Mouse (Mus musculus): Measurements from ENCODE around the gene Rad51.
A peak's percentile ranks its signal among the peaks of the same experiment; 100 is the strongest.

DNA sequence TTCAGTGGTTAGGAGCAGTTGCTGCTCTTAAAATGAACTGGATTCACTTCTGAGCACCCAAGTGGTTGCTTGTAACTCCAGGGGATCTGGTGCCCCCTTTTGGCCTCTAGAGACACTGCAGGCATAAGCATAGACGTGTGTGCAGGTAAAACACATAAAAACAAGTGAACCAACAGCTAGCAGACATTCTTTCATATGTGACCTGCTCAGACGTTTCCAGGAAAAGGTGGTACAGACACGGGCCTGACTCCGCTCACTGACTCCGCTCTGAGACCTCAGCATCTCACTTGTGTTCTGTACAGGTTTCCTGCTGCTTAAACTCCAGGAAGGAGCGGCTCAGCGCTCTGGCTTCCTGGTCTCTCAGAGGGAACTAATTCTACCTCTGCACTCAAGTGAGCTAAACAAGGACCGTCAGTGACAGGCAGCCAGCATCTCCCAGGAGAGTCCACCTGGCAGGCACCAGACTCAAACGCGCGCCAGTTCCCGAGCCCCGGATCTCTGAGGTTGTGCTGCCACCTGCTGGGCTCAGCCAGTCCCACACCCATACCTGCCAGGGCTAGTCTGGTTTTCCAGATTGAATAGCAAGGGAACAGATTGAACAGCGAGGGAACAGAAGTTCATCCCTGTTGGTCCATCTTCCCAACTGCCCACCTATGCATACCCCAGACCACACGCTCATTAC lies 76.6 kb downstream of the Rad51 start:
- TF ChIP-seq CTCF (IDR thresholded peaks at IDR 0.05; ENCODE audit: extremely low read depth, insufficient read length, insufficient replicate concordance, low read depth, low read length) (peak; percentile 88), POLR2A (IDR thresholded peaks at IDR 0.05; ENCODE audit: low read depth, low read length) (no peak)
